Mouse (Mus musculus): ENCODE measurements at regions not wholly inside any gene's neighbourhood (a gene's known extent, or its start where the extent isn't known, plus 50 kb on each side); places are given as distances from the start of the nearest gene placed in this dataset.

DNA sequence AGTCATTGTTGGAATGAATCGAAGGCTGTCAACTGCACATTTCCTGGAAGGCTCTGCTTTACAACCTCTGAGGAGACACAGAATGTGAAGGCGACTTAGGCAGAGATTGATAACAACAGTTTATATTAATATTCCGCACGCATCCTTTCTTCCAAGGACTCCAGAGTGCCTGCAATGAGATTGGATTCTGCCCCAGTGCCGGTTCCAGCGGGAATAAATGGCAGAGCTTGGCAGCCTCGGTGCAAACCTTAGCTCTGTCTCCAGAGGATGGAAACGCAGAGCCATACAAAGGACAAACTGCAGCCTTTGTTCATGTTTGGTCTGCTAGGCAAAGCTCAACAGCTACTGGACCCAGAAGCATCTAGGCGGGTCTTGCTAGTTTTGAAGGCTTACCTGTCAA is 288.8 kb downstream of the Rnf144a start:
- H3K9me3 ChIP-seq (ENCODE audit: control insufficient read depth, low read length): no peaks in the 10 kb centered on the region
- H3K9ac ChIP-seq (ENCODE audit: low read depth, low read length): no peak overlapping the region
- H3K27ac ChIP-seq (ENCODE audit: low read depth, low read length): no peak overlapping the region
- no peak for DNase-seq (ENCODE audit: low spot score)
- H3K4me1 ChIP-seq (replicated peaks; ENCODE audit: control insufficient read depth, insufficient read depth, low read length): no peaks in the 10 kb centered on the region
- WGBS: 82% methylated on average over 9 of the region's 9 CpGs
- H3K4me3 ChIP-seq (ENCODE audit: low read depth, low read length): no peak overlapping the region
- no peak for ATAC-seq (replicated peaks; ENCODE audit: low FRiP score)
- no peaks in the 10 kb centered on the region for H3K27me3 ChIP-seq (replicated peaks; ENCODE audit: control insufficient read depth, insufficient read depth, low read length)
- H3K36me3 ChIP-seq (ENCODE audit: control insufficient read depth, insufficient read depth, low read length): no peaks in the 10 kb centered on the region
- no peak overlapping the region for H3K4me2 ChIP-seq

DNA sequence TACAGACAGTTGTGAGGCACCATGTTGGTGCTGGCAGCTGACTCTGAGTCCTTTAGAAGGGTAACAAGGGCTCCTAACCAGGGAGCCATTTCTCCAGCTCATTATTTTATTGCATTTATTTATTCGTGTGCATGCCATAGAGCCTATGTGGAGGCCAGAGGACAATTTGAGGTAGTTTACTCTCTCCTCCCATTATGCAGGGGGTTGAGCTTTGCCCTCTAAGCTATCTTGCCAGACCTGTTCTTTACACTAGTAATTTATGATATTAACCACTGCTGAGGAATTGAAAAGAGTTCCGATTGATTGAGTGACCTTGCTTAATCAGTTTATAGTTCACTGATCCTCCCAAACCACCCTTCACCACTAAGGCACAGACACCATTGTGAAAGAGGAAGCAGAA is 290.8 kb downstream of the Rnf144a start:
- 81% methylated on average over 2 of the region's 2 CpGs for WGBS

DNA sequence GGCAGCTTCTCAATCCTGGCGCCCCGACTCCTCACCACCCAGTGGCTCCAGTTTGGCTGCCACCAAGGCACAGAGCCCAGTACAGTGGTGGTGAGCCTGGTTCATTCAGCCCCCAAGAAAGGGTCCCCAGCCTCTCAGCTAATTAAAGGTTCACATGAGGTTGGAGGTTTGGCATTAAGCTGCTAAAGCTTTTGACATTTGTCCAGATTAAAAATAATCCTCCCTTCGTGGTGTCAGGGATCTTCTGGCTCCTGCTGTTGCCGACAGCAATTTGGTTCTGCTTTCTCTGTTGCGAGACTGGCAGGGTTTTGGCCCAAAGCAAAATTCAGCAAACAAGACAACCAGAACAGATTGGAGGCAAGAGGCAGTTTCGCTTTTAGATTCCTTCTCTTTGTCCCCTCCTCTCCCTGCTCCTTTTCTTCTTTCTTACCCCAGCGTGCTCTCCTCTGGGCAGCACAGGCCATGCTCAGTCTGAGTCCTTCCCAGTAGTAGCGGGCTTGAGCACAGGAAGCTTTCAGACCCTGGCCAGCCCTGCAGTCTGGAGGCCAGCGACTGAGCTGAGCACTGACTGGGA is 299.6 kb downstream of the Rnf144a start:
- no peak for DNase-seq (ENCODE audit: low spot score)
- no peaks in the 10 kb centered on the region for H3K36me3 ChIP-seq (ENCODE audit: control insufficient read depth, insufficient read depth, low read length)
- H3K9me3 ChIP-seq (ENCODE audit: control insufficient read depth, low read length): no peaks in the 10 kb centered on the region
- H3K9ac ChIP-seq (ENCODE audit: low read depth, low read length): no peak overlapping the region
- H3K27ac ChIP-seq (ENCODE audit: low read depth, low read length): no peak overlapping the region
- H3K4me2 ChIP-seq: no peak overlapping the region
- H3K27me3 ChIP-seq (replicated peaks; ENCODE audit: control insufficient read depth, insufficient read depth, low read length): no peaks in the 10 kb centered on the region
- no peaks in the 10 kb centered on the region for H3K4me1 ChIP-seq (replicated peaks; ENCODE audit: control insufficient read depth, insufficient read depth, low read length)
- WGBS: 72% methylated on average over 9 of the region's 9 CpGs
- no peak for ATAC-seq (replicated peaks; ENCODE audit: low FRiP score)
- no peak overlapping the region for H3K4me3 ChIP-seq (ENCODE audit: low read depth, low read length)

More for the DNA sequence above, 290.8 kb downstream of the Rnf144a start:
- DNase-seq (ENCODE audit: low spot score): no peak
- no peaks in the 10 kb centered on the region for H3K27me3 ChIP-seq (replicated peaks; ENCODE audit: control insufficient read depth, insufficient read depth, low read length)
- no peak overlapping the region for H3K27ac ChIP-seq (ENCODE audit: low read depth, low read length)
- H3K4me3 ChIP-seq (ENCODE audit: low read depth, low read length): no peak overlapping the region
- no peak overlapping the region for H3K4me2 ChIP-seq
- H3K36me3 ChIP-seq (ENCODE audit: control insufficient read depth, insufficient read depth, low read length): no peaks in the 10 kb centered on the region
- H3K4me1 ChIP-seq (replicated peaks; ENCODE audit: control insufficient read depth, insufficient read depth, low read length): no peaks in the 10 kb centered on the region
- H3K9ac ChIP-seq (ENCODE audit: low read depth, low read length): no peak overlapping the region
- ATAC-seq (replicated peaks; ENCODE audit: low FRiP score): no peak
- H3K9me3 ChIP-seq (ENCODE audit: control insufficient read depth, low read length): no peaks in the 10 kb centered on the region

DNA sequence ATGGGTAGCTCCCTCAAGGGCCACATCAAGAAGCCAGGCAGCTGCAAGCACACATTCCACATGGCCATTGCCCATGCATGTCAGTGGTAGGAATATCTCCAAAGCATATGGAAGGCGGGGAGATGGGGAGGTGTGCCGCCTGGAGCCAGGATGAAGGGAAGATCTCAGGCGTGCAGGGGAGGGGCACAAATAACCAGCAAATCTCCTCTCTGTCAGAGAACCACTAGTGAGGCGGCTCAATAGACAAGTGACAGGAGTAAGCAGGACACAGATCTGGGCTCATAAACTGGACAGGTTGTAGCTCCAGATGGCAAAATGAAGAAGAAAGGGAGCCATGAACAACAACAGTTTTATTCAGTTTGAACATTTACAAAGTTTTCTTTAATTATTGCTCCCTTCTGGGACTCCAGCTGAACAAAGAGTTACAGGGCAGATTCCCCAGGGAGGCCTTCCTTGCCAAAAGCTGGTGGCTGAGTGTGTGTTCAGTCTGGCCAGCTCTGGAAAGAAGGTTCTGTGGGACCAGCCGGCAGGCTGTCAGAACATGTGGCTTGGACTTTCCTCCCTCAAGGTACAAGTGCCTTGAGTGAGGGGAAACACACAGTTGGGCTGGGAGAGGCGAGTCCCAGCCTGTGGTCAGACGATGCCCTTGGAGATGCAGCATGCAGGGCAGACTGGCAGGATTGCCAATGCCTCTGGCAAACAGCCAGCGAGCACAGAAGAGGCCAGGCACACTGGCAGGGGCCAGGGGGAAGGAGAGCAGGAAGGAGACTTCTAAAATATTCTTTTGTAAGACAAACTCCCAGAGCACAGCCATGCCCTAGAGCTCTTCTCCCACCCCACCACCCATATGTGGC is 302.7 kb downstream of the Rnf144a start:
- Histone ChIP-seq H3K9ac (ENCODE audit: low read depth, low read length) (no peak overlapping the region), H3K4me1 (replicated peaks; ENCODE audit: control insufficient read depth, insufficient read depth, low read length) (no peaks in the 10 kb centered on the region), H3K36me3 (ENCODE audit: control insufficient read depth, insufficient read depth, low read length) (no peaks in the 10 kb centered on the region), H3K4me2 (no peak overlapping the region), H3K27me3 (replicated peaks; ENCODE audit: control insufficient read depth, insufficient read depth, low read length) (no peaks in the 10 kb centered on the region), H3K27ac (ENCODE audit: low read depth, low read length) (no peak overlapping the region), H3K4me3 (ENCODE audit: low read depth, low read length) (no peak overlapping the region), H3K9me3 (ENCODE audit: control insufficient read depth, low read length) (no peaks in the 10 kb centered on the region)
- WGBS: 83% methylated on average over 8 of the region's 8 CpGs
- ATAC-seq (replicated peaks; ENCODE audit: low FRiP score) (no peak), DNase-seq (ENCODE audit: low spot score) (no peak)

DNA sequence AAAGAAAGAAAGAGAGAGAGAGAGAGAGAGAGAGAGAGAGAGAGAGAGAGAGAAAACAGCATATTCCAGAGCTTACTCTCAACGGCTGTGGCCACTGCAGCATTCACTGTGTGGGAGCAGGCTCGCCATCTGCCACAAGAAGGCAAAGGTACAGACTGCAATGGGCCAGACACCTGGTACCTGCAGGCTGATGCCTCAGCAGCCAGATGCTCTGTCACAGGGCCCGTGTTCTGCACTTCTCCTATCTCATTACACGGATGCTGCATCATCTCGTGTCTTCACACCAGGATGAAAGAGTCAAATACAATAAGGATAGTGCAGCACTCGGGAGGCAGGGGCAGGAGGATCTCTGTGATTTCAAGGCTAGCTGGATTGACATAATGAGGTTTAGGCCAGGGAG is 305.2 kb downstream of the Rnf144a start:
- ATAC-seq (replicated peaks; ENCODE audit: low FRiP score) (no peak), DNase-seq (ENCODE audit: low spot score) (no peak)
- H3K9me3 ChIP-seq (ENCODE audit: control insufficient read depth, low read length): no peaks in the 10 kb centered on the region
- no peak overlapping the region for H3K4me2 ChIP-seq
- no peak overlapping the region for H3K9ac ChIP-seq (ENCODE audit: low read depth, low read length)
- no peaks in the 10 kb centered on the region for H3K4me1 ChIP-seq (replicated peaks; ENCODE audit: control insufficient read depth, insufficient read depth, low read length)
- no peaks in the 10 kb centered on the region for H3K27me3 ChIP-seq (replicated peaks; ENCODE audit: control insufficient read depth, insufficient read depth, low read length)
- no peaks in the 10 kb centered on the region for H3K36me3 ChIP-seq (ENCODE audit: control insufficient read depth, insufficient read depth, low read length)
- whole genome bisulfite sequencing: 80% methylated on average over 6 of the region's 6 CpGs
- no peak overlapping the region for H3K27ac ChIP-seq (ENCODE audit: low read depth, low read length)
- no peak overlapping the region for H3K4me3 ChIP-seq (ENCODE audit: low read depth, low read length)

DNA sequence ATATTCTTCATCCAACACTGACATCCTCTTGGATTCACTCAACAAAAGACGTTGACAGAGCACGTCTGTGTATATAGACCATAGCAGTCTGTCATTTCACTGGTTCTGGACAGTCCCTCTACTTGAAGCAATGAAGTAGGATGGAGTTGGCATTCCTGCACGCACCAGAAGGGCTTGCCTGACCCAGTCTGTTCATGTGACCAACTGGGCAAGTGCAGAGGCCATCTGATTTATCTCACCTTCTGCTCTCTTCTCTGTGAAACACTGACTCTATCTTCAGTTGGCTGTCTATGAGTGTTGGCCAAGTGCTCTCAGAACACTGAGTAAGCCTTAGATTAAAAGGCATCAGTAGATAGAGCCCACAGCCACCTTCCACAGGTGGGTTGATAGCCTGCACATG is 310.7 kb downstream of the Rnf144a start:
- Histone ChIP-seq H3K4me3 (ENCODE audit: low read depth, low read length) (no peak overlapping the region), H3K9ac (ENCODE audit: low read depth, low read length) (no peak overlapping the region), H3K9me3 (ENCODE audit: control insufficient read depth, low read length) (no peaks in the 10 kb centered on the region), H3K27me3 (replicated peaks; ENCODE audit: control insufficient read depth, insufficient read depth, low read length) (no peaks in the 10 kb centered on the region), H3K4me2 (no peak overlapping the region), H3K36me3 (ENCODE audit: control insufficient read depth, insufficient read depth, low read length) (no peaks in the 10 kb centered on the region), H3K4me1 (replicated peaks; ENCODE audit: control insufficient read depth, insufficient read depth, low read length) (no peaks in the 10 kb centered on the region), H3K27ac (ENCODE audit: low read depth, low read length) (no peak overlapping the region)
- WGBS: 78% methylated on average over 3 of the region's 3 CpGs
- ATAC-seq (replicated peaks; ENCODE audit: low FRiP score) (no peak), DNase-seq (ENCODE audit: low spot score) (no peak)

DNA sequence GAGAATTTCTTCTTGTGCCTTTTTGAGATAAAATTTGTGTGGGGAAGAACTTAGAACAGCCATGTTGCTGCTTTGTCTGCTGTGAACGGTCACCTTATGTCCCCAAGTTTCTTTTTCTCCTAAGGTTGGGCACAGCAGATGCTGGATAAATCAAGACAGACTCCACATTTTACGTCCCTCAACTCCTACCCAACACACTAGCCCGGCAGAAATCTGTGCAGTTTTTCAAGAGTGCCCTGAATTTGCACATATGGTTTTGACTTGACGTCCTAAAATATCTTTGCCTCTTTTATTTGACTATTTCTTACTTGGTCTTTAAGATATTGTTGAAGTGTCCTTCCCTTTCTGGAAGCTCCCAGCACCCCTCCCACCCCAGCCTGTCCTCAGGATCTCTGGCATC is 312.7 kb downstream of the Rnf144a start:
- H3K27me3 ChIP-seq (replicated peaks; ENCODE audit: control insufficient read depth, insufficient read depth, low read length): no peaks in the 10 kb centered on the region
- 77% methylated on average over 4 of the region's 4 CpGs for WGBS
- no peak for ATAC-seq (replicated peaks; ENCODE audit: low FRiP score)

DNA sequence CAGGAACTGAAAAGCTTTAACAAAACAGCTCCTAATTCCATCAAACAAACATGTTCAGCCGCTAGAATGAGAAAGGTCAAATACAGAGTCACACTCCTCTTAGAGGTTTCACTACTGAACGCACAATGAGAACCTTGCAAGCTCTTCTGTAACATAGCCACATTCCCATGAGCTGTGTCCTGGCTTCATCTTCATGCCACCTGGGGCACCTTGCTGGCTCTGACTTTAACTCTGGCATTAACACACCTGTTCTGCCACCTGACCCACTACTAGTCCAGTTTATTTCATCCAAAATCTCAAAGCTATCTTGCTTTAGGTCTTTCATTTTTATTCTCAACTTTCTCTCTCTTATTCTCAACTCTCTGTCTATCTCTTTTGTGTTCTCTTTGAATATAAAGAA is 314.9 kb downstream of the Rnf144a start:
- no peak overlapping the region for H3K4me3 ChIP-seq (ENCODE audit: low read depth, low read length)
- H3K27ac ChIP-seq (ENCODE audit: low read depth, low read length): no peak overlapping the region
- DNase-seq (ENCODE audit: low spot score) (no peak), ATAC-seq (replicated peaks; ENCODE audit: low FRiP score) (no peak)
- 85% methylated on average over 2 of the region's 2 CpGs for WGBS
- no peaks in the 10 kb centered on the region for H3K4me1 ChIP-seq (replicated peaks; ENCODE audit: control insufficient read depth, insufficient read depth, low read length)
- H3K4me2 ChIP-seq: no peak overlapping the region
- H3K27me3 ChIP-seq (replicated peaks; ENCODE audit: control insufficient read depth, insufficient read depth, low read length): no peaks in the 10 kb centered on the region
- H3K9me3 ChIP-seq (ENCODE audit: control insufficient read depth, low read length): no peaks in the 10 kb centered on the region
- H3K36me3 ChIP-seq (ENCODE audit: control insufficient read depth, insufficient read depth, low read length): no peaks in the 10 kb centered on the region
- H3K9ac ChIP-seq (ENCODE audit: low read depth, low read length): no peak overlapping the region

More for the DNA sequence above, 312.7 kb downstream of the Rnf144a start:
- no peak overlapping the region for H3K27ac ChIP-seq (ENCODE audit: low read depth, low read length)
- H3K4me2 ChIP-seq: no peak overlapping the region
- no peak overlapping the region for H3K9ac ChIP-seq (ENCODE audit: low read depth, low read length)
- no peak for DNase-seq (ENCODE audit: low spot score)
- H3K4me3 ChIP-seq (ENCODE audit: low read depth, low read length): no peak overlapping the region
- H3K4me1 ChIP-seq (replicated peaks; ENCODE audit: control insufficient read depth, insufficient read depth, low read length): no peaks in the 10 kb centered on the region
- H3K9me3 ChIP-seq (ENCODE audit: control insufficient read depth, low read length): no peaks in the 10 kb centered on the region
- no peaks in the 10 kb centered on the region for H3K36me3 ChIP-seq (ENCODE audit: control insufficient read depth, insufficient read depth, low read length)

DNA sequence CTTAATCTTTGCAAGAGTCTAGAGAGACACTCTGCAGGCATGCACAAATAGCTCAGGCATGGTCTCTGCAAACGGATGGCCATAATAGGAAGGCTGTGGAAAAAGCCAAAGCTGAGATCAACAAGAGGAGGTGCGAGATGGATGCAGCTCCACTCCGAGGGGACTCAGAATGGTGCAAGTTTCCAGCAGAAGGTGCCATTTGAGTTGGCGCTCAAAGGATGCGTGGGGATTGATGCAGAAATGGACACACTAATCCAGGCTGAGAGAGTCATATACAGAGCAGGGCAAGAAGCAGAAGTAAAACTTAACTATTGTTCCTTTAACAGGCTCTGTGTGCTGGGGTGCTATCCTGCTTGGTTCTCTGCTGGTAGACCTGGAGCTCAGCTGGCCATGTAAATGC is 315.9 kb downstream of the Rnf144a start:
- ATAC-seq (replicated peaks; ENCODE audit: low FRiP score): no peak
- Histone ChIP-seq H3K36me3 (ENCODE audit: control insufficient read depth, insufficient read depth, low read length) (no peaks in the 10 kb centered on the region), H3K9me3 (ENCODE audit: control insufficient read depth, low read length) (no peaks in the 10 kb centered on the region), H3K4me1 (replicated peaks; ENCODE audit: control insufficient read depth, insufficient read depth, low read length) (no peaks in the 10 kb centered on the region), H3K27ac (ENCODE audit: low read depth, low read length) (no peak overlapping the region), H3K9ac (ENCODE audit: low read depth, low read length) (no peak overlapping the region), H3K4me2 (no peak overlapping the region), H3K4me3 (ENCODE audit: low read depth, low read length) (no peak overlapping the region), H3K27me3 (replicated peaks; ENCODE audit: control insufficient read depth, insufficient read depth, low read length) (no peaks in the 10 kb centered on the region)
- 71% methylated on average over 5 of the region's 5 CpGs for WGBS
- DNase-seq (ENCODE audit: low spot score): no peak
